Mouse (Mus musculus): Measurements from ENCODE around the gene Cxcr6. TPM values are rescaled to one million over a fixed set of nuclear protein-coding genes. Genes with fewer than 3 reads are reported as not detected.

The Cxcr6 gene
- total RNA-seq (2021) (under 1 TPM in 1 of 2 experiments, not detected in 1; 0.16 TPM), polyA plus RNA-seq (2012; rRNA removed) (0.15 and 0.37 TPM in 2 replicates)
- long read RNA-seq, result 0 reads

DNA sequence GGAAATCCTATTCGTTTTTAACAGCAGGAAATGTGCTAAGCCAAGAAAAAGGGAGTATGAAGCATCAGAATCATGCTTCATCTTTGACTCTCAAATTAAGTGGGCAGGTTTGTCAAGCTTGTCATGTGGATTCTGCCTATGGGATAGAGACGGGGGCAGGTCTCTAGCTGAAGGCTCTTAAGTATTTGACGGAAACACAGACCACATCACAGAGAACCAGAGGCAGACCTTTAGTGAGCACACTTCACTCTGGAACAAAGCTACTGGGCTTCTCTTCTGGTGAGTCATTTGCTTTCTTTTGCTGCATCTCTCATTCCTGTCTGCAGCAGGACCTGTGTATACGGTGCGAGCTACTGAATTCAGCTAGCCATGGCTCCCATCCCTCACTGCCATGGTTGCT is at the start of gene Cxcr6:
Gene Cxcr6, plus strand, starts transcription at position 209 of the 400 bp plus-strand sequence.
- H3K79me2 ChIP-seq (replicated peaks; ENCODE audit: control insufficient read depth, insufficient read depth, low read length), result no peaks in the 10 kb centered on the region
- H3K9ac ChIP-seq (ENCODE audit: low read depth, low read length), result no peak within 1 kb of the TSS
- TF ChIP-seq EP300 (IDR thresholded peaks at IDR 0.05; ENCODE audit: insufficient read depth, low read depth, low read length), result no peak
- no peak for TF ChIP-seq CTCF (IDR thresholded peaks at IDR 0.05)
- TF ChIP-seq POLR2A (IDR thresholded peaks at IDR 0.05; ENCODE audit: insufficient read depth, low read depth, low read length), result no peak
- no peaks in the 10 kb centered on the region for H3K27me3 ChIP-seq (ENCODE audit: control insufficient read depth, insufficient read depth, low read length)
- H3K36me3 ChIP-seq (ENCODE audit: control insufficient read depth, insufficient read depth, low read length), result peaks cover 45% of the 10 kb centered on the region
- intact Hi-C loops (cut with DNase I), result no loop called here
- H3K4me1 ChIP-seq (ENCODE audit: control insufficient read depth, insufficient read depth, low read length), result peaks cover 13% of the 10 kb centered on the region
- 84% methylated on average over 5 of the region's 5 CpGs for WGBS
- no peak within 1 kb of the TSS for H3K27ac ChIP-seq
- no peak within 1 kb of the TSS for H3K4me3 ChIP-seq
- DNase-seq, result no peak

GRCm38 (mm10) chr9:123756752-123757151 is 49.5 kb upstream of the Cxcr6 start:
- Histone ChIP-seq H3K9ac (ENCODE audit: low read depth, low read length) (no peak overlapping the region), H3K27me3 (ENCODE audit: control insufficient read depth, insufficient read depth, low read length) (no peaks in the 10 kb centered on the region), H3K36me3 (ENCODE audit: control insufficient read depth, insufficient read depth, low read length) (no peaks in the 10 kb centered on the region), H3K79me2 (replicated peaks; ENCODE audit: control insufficient read depth, insufficient read depth, low read length) (no peaks in the 10 kb centered on the region), H3K27ac (no peak overlapping the region), H3K4me1 (ENCODE audit: control insufficient read depth, insufficient read depth, low read length) (no peaks in the 10 kb centered on the region; the same call in 1 of the 2 replicates), H3K4me3 (no peak overlapping the region)
- WGBS, result 64% methylated on average over 3 of the region's 3 CpGs
- TF ChIP-seq CTCF (IDR thresholded peaks at IDR 0.05), result no peak
- no peak for TF ChIP-seq POLR2A (IDR thresholded peaks at IDR 0.05; ENCODE audit: insufficient read depth, low read depth, low read length)
- no peak for TF ChIP-seq EP300 (IDR thresholded peaks at IDR 0.05; ENCODE audit: insufficient read depth, low read depth, low read length)
- intact Hi-C loops (cut with DNase I), result no loop called here
- no peak for DNase-seq

- intact Hi-C loops (cut with DNase I), result no loop called here
- TF ChIP-seq POLR2A (IDR thresholded peaks at IDR 0.05; ENCODE audit: insufficient read depth, low read depth, low read length) (no peak), CTCF (IDR thresholded peaks at IDR 0.05) (no peak), EP300 (IDR thresholded peaks at IDR 0.05; ENCODE audit: insufficient read depth, low read depth, low read length) (no peak)
- 43% methylated on average over 2 of the region's 2 CpGs for WGBS
Measured at GRCm38 (mm10) chr9:123757326-123757725, 48.9 kb upstream of the Cxcr6 start.

DNA sequence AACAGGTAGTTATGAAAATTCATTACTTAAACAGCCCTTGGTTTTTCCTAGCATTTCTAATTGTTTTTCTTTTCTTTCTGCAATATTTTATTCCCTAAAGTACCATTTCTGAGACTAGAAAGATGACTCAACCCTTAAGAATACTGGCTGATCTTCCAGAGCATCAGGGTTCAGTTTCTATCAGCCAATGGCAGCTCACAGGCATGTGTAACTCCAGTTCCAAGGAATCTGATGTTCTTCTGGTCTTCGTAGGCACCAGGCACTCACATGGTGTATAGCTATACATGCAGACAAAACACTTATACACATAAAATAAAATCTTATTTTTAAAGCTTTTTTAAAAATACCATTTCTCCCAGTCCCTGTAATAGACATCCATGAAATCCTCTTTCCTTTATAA is 48.1 kb upstream of the Cxcr6 start:
- no peaks in the 10 kb centered on the region; the same call in 1 of the 2 replicates for H3K4me1 ChIP-seq (ENCODE audit: control insufficient read depth, insufficient read depth, low read length)
- TF ChIP-seq EP300 (IDR thresholded peaks at IDR 0.05; ENCODE audit: insufficient read depth, low read depth, low read length) (no peak), POLR2A (IDR thresholded peaks at IDR 0.05; ENCODE audit: insufficient read depth, low read depth, low read length) (no peak), CTCF (IDR thresholded peaks at IDR 0.05) (no peak)
- H3K4me3 ChIP-seq, result no peak overlapping the region
- DNase-seq, result no peak
- H3K9ac ChIP-seq (ENCODE audit: low read depth, low read length), result no peak overlapping the region
- no peaks in the 10 kb centered on the region for H3K79me2 ChIP-seq (replicated peaks; ENCODE audit: control insufficient read depth, insufficient read depth, low read length)
- no peaks in the 10 kb centered on the region for H3K36me3 ChIP-seq (ENCODE audit: control insufficient read depth, insufficient read depth, low read length)
- WGBS, result 73% methylated on average over 1 of the region's 1 CpGs
- H3K27ac ChIP-seq, result no peak overlapping the region
- no peaks in the 10 kb centered on the region for H3K27me3 ChIP-seq (ENCODE audit: control insufficient read depth, insufficient read depth, low read length)
- intact Hi-C loops (cut with DNase I), result no loop called here

More at GRCm38 (mm10) chr9:123757326-123757725, 48.9 kb upstream of the Cxcr6 start:
- Histone ChIP-seq H3K79me2 (replicated peaks; ENCODE audit: control insufficient read depth, insufficient read depth, low read length) (no peaks in the 10 kb centered on the region), H3K27ac (no peak overlapping the region), H3K4me1 (ENCODE audit: control insufficient read depth, insufficient read depth, low read length) (no peaks in the 10 kb centered on the region; the same call in 1 of the 2 replicates), H3K36me3 (ENCODE audit: control insufficient read depth, insufficient read depth, low read length) (no peaks in the 10 kb centered on the region), H3K4me3 (no peak overlapping the region), H3K27me3 (ENCODE audit: control insufficient read depth, insufficient read depth, low read length) (no peaks in the 10 kb centered on the region), H3K9ac (ENCODE audit: low read depth, low read length) (no peak overlapping the region)
- no peak for DNase-seq

DNA sequence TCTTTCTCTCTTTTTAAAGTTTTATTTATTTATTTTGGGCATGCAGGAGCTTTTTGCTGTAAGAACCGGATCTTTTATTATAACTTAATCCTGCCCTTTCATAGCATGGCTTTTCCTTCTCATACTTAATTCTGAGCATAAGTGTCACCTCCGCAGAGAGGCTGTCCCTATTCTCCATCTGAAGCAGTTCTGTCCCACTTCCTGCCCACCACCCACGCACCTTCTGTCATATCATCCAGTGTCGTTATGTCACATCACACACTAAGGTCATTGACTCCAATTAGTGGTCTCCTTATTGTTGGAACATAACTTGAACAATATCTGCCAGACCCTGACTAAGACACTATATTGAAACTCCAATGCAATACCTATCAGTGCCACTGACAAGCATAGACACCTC is 47.6 kb upstream of the Cxcr6 start:
- H3K9ac ChIP-seq (ENCODE audit: low read depth, low read length), result no peak overlapping the region
- no peaks in the 10 kb centered on the region for H3K79me2 ChIP-seq (replicated peaks; ENCODE audit: control insufficient read depth, insufficient read depth, low read length)
- no peaks in the 10 kb centered on the region for H3K36me3 ChIP-seq (ENCODE audit: control insufficient read depth, insufficient read depth, low read length)
- no peak overlapping the region for H3K4me3 ChIP-seq
- H3K4me1 ChIP-seq (ENCODE audit: control insufficient read depth, insufficient read depth, low read length), result no peaks in the 10 kb centered on the region; the same call in 1 of the 2 replicates
- no peak for TF ChIP-seq CTCF (IDR thresholded peaks at IDR 0.05)
- TF ChIP-seq EP300 (IDR thresholded peaks at IDR 0.05; ENCODE audit: insufficient read depth, low read depth, low read length), result no peak
- no peak for TF ChIP-seq POLR2A (IDR thresholded peaks at IDR 0.05; ENCODE audit: insufficient read depth, low read depth, low read length)
- no peaks in the 10 kb centered on the region for H3K27me3 ChIP-seq (ENCODE audit: control insufficient read depth, insufficient read depth, low read length)
- H3K27ac ChIP-seq, result no peak overlapping the region
- intact Hi-C loops (cut with DNase I), result no loop called here
- no peak for DNase-seq
- 62% methylated on average over 4 of the region's 4 CpGs for WGBS

DNA sequence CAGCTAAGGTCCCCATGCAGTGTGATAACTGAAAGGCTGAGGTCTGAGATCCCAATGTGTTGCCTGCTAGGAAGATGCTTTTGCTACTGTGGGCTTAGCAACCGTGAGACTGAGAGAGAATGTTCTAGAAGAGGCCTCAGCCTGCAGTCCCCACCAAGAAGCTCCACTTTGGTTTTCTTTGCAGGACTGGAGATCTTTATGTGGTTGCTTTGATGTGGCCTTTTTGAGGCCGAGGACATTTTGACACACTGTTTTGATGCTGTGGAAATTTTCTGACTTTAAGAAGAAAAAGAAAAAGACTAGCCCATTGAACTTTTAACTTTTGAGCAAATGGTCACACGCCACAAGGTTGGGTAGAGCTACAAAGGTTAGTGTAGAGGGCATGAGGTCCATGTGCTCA is 45.5 kb upstream of the Cxcr6 start:
- no peak for DNase-seq
- H3K4me3 ChIP-seq, result no peak overlapping the region
- TF ChIP-seq CTCF (IDR thresholded peaks at IDR 0.05) (no peak), POLR2A (IDR thresholded peaks at IDR 0.05; ENCODE audit: insufficient read depth, low read depth, low read length) (no peak), EP300 (IDR thresholded peaks at IDR 0.05; ENCODE audit: insufficient read depth, low read depth, low read length) (no peak)
- WGBS, result 89% methylated on average over 3 of the region's 3 CpGs
- no peak overlapping the region for H3K9ac ChIP-seq (ENCODE audit: low read depth, low read length)
- H3K4me1 ChIP-seq (ENCODE audit: control insufficient read depth, insufficient read depth, low read length), result no peaks in the 10 kb centered on the region; the same call in 1 of the 2 replicates
- H3K27me3 ChIP-seq (ENCODE audit: control insufficient read depth, insufficient read depth, low read length), result no peaks in the 10 kb centered on the region
- intact Hi-C loops (cut with DNase I), result no loop called here
- H3K36me3 ChIP-seq (ENCODE audit: control insufficient read depth, insufficient read depth, low read length), result no peaks in the 10 kb centered on the region
- no peaks in the 10 kb centered on the region for H3K79me2 ChIP-seq (replicated peaks; ENCODE audit: control insufficient read depth, insufficient read depth, low read length)
- no peak overlapping the region for H3K27ac ChIP-seq
